Mouse (Mus musculus) right cerebral cortex, postnatal 14 days (tissue): ENCODE measurements around the gene Qrich1.
A peak's percentile ranks its signal among the peaks of the same experiment; 100 is the strongest.

ENCODE experiments used
- DNase-seq: peaks from one replicate; pipeline ENCODE4 v3.0.0; 2022

The Qrich1 gene

DNA sequence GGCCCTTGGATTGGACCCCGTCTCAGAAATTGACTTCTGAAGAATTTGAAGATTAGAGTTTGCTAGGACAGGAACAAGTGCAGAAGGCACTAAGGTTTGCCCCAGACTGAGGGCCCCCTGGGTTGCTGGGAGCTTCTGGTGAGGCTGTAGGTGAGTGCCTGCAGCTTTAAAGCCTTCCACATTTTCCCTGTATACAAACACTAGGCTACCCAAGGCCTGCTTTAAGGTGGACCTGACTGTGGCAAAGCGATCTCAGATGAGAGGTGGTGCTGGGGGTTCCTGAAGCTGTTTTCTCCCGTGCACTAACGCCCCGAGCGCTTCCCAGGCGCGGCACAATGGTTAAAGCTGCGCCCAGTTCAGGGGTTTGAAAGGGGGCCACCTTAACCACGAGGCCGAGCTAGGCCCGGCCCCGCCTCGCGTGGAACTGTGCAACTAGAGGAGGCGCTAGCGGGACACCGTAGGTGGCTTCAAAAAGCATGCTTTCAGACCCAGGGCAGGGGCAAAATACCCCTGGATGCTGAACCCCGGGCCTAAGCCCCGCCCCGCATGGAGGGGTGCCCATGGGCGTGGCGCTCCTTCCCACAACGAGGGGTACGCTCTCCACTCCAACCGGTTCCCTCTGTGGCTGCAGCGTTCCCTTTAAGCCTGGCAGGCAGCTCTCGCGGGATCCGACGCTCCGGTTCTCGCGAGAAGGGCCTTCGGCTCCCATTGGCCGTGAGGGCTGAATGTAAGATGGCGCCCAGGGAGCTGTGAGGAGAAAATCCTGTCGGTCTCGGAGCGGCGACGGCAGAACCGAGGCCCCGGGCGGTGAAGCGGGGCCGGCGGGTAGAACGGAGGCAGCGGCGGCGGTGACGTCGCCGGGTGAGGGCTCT, at the start of gene Qrich1:
Qrich1 (plus strand) TSS at position 427 of the 872 bp plus-strand sequence.
- peak; percentile 93 for DNase-seq

DNA sequence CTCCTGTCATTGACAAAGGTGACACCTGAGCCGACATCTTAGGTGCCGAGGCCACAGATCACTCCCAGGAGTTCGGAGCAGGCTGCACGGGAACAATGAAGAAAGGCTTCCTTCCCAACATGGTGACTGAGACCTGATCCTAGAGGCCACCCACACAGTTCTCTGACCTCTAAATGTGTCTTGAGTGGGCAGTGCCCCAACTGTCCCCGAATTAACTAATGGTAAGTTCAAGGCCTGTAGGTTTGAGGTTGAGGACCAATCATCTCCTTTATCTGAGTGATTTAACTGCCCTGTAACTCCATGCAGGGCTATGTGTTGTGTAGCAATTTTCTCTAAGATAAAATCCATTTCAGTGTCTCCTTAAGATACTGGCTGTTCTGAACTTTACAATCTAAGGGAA, 47.2 kb upstream of the Qrich1 start:
- peak; percentile 0 for DNase-seq

DNA sequence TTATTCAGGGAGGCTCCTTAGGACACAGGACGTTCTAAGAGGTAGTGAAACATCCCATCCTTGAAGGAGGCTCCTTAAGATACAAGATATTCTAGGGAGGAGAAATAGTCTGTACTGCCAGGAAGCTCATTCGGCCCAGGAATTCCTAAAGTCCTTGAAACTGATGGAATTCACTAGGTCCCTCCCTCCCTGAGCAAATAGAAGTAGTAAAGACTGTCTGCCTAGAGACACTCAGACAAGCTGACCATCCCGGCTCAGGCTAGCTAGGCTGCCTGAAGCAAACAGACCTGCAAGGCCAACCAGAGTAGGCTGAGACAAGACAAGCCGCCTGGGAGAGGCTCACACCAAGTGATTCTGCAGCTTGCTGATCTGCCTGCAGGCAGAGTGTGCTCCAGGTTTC, 46.8 kb upstream of the Qrich1 start:
- peak; percentile 3 for DNase-seq

DNA sequence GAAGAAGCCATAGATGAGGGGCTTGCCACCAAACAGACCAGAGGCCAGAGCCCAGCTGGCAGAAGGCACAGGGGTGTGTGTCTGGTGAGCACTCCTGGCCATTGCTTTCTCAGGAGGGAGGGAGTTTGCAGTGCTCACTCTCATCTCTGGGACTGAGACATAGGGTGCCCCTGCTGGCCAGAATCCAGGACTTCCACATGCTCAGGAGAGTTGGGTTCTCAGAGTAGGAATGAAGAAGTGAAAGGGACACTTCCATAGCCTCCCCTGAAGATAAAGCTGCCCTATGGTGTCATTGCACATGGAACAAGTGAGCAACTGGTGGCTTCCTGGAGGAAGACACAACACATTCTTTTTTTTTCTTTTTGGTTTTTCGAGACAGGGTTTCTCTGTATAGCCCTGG, 42.1 kb upstream of the Qrich1 start:
- no peak for DNase-seq

DNA sequence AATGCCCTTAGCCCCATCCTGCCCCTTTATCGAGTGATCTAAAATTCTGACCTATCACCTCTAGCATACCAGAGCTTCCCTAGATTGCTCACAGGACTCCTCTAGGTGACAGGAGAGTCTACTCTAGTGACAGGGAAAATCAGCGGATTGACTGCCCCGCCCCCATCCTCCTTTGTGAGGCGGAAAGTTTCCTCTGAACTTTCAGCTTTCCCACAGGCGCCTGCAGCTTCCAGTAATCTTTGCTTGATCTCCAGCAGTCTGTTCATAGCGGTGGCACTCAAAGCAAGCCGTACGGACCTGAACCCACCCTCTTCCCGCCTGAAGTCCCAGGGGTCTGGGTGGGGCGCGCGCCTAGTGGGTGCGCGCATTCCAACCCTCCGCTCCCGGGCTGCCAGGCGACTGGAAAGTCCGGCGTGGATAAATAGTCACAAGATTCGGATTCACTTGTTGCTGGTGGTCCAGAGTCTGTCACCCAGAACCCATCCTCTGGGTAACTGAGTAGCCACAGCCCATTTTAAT, 37.9 kb upstream of the Qrich1 start:
- DNase-seq = peak; percentile 42

DNA sequence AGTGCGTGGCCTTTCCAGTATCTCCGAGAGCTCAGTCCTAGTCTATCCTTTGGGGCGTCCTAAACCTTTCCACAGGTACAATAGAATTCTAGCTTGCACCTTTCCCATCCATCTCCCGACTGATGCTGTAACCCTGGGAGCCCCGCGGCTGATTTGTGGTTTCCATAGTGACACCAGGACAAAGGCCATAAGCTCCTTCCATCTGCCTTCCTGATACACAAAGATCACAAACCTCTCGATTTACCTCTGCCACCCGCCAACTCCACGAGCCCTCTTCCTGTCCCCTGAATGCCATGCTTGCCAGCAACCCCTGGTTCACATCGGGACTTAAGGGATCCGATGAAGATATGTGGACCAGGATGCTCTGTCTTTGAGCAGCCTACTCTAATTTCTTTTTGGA, 37.4 kb upstream of the Qrich1 start:
- no peak for DNase-seq

DNA sequence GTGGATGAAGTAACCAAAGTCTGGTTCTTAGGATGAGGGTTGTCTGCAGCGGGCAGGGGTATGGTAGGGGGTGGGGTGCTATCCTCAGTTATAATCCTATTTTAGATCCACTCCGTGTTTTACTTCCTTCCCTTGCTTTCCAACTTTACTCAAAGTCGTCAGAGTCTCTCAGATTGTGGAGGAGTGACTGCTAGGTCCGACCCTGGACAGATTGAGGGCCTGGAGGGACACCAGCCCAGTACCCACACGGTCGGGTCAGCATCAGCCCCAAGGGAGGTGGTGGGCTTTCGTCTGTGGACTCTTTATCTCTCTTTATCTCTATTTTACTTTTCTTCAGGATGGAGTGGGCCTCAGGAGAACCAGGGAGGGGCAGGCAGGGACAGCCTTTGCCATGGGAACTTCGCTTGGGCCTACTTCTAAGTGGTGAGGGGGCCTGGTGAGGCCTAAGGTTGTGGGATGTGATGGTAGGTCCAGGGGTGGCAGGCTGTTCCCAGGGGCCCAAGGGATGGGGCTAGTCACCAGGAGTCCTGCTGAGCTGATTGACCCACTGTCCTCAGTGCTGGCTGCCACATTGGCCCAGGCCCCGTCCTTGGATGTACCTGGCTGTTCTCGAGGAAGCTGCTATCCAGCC, 36.8 kb upstream of the Qrich1 start, which contains the start of gene Lamb2:
Lamb2 (plus strand) TSS at position 16 of the 631 bp plus-strand sequence.
- no peak for DNase-seq

DNA sequence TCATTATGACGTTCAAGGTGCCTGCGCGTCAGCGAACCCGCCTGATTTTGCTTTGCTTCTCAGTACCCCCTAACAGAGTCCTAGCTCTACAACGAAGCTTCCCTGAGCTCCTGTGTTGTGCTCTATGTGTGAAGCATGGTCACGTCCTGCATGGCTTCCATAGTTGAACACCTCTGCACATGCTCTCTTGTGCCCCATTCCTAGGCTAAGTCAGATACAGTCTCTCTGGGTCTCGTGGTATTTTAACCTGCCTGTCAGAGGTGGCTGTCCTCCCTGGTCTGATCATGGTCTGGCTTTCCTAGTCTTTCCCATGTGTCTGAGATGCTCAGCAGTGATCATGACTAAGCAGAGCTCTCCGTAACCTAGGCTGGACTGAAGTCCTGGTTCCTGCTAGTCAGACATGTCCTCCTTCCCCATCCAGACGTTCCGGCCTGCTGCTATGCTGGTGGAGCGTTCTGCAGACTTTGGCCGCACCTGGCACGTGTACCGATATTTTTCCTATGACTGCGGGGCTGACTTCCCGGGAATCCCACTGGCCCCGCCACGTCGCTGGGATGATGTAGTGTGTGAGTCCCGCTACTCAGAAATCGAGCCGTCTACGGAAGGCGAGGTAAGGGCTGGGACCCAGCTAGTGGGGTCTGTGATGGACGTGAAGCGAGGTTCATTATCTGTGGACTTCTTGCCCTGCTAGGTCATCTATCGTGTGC, 35.6 kb upstream of the Qrich1 start:
- DNase-seq = no peak

DNA sequence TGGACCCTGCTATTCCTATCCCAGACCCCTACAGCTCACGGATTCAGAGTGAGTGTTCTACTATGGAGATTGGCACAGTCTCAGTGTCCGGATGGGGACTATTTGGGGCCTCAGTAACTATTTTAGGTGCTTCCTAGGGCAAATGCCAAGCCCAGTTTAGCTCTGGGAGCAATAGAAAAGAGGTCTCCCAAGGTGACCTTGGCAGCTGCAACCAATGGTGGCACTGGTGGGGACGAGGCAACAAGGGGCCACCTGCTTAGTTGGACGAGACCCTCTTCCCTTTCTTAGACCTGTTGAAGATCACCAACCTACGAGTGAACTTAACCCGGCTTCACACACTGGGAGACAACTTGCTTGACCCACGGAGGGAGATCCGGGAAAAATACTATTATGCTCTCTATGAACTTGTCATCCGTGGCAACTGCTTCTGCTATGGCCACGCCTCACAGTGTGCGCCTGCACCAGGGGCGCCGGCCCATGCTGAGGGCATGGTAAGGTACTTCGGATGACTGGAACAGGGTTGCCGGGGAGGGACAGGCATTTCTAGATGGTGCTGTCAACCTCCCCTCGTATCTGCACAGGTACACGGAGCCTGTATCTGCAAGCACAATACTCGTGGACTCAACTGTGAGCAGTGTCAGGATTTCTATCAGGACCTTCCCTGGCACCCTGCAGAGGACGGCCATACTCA, 34.9 kb upstream of the Qrich1 start:
- no peak for DNase-seq

DNA sequence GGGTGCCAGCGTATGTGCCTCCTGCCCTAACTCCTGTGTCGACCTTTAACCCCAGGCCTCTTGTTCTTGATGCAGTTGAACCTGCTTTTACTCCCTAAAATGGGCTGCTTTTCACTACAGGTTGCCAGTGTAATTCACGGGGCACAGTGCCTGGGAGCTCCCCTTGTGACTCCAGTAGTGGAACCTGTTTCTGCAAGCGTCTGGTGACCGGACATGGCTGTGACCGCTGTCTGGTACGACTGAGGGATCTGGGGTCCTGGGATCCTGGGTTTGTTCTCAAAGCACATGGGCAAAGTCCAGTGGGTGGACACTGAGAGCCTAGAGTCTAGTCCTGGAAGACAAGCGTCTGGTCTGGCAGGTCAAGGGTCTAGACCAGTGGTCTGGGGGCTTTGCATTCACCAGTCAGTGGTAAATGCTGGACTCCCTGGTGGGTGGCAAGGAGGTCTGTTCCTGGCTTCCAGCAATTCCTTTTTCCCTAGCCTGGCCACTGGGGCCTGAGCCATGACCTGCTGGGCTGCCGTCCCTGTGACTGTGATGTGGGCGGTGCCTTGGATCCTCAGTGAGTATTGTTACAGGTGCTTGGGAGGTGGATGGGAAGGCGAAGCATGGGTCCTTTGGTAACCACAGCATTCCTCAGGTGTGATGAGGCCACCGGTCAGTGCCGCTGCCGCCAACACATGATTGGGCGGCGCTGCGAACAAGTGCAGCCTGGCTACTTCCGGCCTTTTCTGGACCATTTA, 33.4 kb upstream of the Qrich1 start:
- no peak for DNase-seq

DNA sequence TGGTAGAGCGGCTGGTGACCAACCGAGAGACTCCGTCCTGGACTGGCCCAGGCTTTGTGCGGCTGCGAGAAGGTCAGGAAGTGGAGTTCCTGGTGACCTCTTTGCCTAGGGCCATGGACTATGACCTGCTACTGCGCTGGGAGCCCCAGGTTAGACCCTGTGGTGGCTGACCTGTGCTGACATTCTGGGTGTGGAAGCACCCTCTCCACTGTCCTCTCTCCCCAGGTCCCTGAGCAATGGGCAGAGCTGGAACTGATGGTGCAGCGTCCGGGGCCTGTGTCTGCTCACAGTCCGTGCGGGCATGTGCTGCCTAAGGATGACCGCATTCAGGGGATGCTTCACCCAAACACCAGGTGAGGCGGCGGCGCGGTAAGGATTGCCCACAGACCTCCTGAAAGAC, 32.6 kb upstream of the Qrich1 start:
- DNase-seq = no peak

DNA sequence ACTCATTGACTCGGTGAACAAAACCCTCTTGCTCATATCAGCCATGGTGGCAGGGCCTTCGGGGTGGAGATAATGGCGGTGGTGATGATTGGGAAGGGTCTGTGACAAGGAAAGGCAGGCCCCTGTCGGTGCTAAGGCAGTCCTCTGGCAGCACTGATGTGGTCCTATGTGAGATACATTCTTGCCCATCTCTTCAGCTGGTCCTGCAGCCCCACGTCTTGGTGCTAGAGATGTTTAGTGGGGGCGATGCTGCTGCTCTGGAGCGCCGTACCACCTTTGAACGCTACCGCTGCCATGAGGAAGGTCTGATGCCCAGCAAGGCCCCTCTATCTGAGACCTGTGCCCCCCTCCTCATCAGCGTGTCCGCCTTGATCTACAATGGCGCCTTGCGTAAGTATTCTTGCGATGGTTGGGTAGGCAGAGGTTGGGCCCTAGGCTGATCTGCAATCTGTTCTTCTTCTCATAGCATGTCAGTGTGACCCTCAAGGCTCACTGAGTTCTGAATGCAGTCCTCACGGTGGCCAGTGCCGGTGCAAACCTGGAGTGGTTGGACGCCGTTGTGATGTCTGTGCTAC, 31.2 kb upstream of the Qrich1 start:
- no peak for DNase-seq

DNA sequence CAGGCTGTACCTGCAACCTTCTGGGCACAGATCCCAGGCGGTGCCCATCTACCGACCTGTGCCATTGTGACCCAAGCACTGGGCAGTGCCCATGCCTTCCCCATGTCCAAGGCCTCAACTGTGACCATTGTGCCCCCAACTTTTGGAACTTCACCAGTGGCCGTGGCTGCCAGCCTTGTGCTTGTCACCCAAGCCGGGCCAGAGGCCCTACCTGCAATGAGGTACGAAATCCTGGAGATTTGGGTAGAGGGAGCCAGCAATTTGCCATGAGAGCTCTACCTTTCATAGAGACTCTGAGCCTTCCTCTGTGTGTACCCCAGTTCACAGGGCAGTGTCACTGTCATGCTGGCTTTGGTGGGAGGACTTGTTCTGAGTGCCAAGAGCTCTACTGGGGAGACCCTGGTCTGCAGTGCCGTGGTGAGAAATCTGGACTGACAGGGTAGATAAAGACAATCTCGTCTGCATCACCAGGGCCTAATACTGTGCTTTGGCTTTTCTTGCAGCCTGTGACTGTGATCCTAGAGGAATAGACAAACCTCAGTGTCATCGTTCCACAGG, 29.6 kb upstream of the Qrich1 start:
- DNase-seq = no peak

DNA sequence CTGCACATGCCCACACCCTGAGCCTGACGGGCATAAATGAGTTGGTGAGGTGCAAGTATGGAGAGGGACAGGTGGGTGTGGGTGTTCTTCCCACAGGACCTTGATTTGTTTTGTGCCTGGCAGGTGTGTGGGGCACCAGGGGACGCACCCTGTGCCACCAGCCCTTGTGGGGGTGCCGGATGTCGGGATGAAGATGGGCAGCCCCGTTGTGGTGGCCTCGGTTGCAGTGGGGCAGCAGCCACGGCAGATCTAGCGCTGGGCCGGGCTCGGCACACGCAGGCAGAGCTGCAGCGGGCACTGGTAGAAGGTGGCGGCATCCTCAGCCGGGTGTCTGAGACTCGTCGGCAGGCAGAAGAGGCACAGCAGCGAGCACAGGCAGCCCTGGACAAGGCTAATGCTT, 28.2 kb upstream of the Qrich1 start:
- DNase-seq = no peak

DNA sequence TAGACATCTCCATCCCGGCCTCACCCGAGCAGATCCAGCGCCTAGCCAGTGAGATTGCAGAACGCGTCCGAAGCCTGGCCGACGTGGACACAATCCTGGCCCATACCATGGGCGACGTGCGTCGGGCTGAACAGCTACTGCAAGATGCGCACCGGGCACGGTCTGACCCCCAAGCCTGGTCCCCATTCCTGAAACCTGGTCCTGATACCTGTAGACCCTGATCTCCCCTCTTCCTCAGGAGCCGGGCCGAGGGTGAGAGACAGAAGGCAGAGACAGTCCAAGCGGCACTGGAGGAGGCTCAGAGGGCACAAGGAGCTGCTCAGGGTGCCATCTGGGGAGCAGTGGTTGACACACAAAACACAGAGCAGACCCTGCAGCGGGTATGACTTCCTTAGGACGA, 27.4 kb upstream of the Qrich1 start:
- no peak for DNase-seq

DNA sequence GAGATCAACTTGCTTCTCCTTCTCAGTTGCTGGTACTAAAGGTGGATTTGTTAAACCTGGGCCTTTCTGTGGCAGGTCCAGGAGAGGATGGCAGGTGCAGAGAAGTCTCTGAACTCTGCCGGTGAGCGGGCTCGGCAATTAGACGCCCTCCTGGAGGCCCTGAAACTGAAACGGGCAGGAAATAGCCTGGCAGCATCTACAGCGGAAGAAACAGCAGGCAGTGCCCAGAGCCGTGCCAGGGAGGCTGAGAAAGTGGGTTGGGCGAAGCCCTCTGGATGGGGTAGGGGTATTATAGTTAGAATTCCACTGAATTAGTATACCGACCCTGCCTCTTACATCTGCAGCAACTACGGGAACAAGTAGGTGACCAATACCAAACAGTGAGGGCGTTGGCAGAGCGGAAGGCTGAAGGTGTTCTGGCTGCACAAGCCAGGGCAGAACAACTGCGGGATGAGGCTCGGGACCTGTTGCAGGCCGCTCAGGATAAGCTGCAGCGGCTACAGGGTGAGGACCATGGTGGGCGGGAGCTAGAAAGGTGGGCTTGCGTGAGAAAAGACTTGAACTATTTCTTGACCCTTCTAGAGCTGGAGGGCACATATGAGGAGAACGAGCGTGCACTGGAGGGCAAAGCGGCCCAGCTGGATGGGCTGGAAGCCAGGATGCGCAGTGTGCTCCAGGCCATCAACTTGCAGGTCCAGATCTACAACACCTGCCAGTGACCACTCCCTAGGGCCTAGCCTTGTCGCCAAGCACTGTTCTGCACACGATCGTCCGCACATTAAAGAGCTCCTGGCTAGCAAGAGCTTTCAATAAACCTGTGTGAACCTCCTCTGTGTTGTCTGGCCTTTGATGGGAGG, 26.7 kb upstream of the Qrich1 start:
- no peak for DNase-seq

DNA sequence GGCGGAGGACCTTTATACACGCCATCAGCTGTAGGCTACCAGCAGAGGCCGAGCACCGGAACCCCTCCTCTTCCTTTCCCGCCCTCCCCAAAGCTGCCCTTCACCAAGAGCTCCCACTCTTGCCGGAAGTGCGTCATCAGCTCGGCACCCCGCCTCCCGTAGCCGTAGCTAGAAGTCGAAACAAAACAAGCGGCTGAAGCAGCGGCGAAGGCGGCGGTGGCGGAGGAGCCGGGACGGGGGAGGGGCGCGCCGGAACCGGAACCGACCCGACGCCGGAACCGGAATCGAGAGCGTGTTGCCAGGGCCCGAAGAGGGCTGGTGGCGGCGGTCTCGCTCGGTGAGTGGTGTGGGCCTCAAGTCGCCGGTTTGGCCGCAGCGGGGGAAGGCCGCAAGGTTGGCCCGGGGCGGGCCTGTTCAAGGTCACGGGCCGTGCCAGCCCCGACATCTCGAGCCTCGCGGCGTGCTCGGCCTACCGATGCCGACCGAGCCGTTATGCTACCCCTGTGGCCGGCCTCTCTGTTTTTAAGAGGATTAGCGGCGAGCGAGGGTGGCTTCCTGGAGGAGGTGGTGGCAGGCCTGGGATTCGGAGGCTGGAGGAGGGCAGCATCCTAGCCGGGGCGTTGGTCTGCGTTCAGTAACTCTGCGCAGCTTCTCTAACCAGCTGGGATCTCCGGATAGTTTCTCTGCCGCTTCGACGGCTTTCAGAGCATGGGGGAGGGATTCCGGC, 25.9 kb upstream of the Qrich1 start, which contains the start of gene Usp19:
Usp19 (plus strand) TSS at position 44 of the 727 bp plus-strand sequence.
- DNase-seq = peak; percentile 94

DNA sequence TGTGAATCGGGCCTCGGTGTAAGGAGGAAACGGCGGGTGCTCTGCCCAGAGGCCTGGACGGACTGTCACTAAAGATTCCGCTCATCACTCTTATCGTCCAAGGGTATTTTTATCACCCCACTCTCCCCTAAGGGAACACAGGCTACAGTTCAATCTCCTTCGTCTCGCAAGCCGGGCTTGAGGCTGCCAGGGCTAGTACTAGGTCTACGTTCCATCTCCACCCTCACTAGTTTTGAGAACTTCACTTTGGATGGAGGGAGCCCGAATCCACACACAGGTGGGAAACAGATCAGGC, 25.4 kb upstream of the Qrich1 start:
- DNase-seq = no peak

DNA sequence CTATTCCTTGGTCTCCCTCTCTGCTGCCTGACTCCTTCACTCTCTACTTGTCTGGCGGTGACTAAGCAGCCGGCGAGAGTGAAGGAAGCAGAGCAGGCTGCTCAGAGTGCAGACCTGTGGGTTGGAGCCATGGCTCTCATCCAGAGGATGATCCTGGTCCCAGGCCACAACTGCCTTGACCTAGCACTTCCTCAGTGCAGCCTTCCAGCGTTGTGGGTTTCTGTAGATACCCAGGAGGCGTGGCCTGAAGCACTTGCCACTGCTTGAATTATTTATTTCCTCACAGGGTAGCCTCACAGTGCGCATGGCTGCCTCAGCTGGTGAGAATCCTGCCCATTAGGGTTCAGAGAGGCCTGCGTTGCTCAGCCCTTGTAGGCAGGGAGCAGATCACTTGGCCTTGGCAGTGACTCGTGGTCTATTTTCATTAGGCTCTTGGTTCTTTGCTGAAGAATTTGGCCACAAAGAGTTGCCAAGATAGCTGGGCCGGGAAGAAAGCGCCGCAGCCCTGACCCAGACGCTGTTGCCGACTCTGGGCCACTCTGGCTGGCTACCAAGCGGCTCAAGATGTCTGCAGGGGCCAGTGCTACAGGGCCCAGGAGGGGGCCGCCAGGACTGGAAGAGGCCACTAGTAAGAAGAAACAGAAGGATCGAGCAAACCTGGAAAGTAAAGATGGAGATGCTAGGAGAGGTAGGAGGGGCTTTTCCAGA, 24.4 kb upstream of the Qrich1 start:
- no peak for DNase-seq
